Mouse (Mus musculus): Measurements from ENCODE around the gene Ciz1. TPM values are rescaled to one million over a fixed set of nuclear protein-coding genes. Genes with fewer than 3 reads are reported as not detected.
"Not testable (repeated sequence)": the region's sequence is repeated elsewhere in the genome, so short reads cannot be mapped to it uniquely, and the experiment has no call there.

The Ciz1 gene
- polyA plus RNA-seq, 1 experiment from 2014 or later: 69.4 TPM

DNA sequence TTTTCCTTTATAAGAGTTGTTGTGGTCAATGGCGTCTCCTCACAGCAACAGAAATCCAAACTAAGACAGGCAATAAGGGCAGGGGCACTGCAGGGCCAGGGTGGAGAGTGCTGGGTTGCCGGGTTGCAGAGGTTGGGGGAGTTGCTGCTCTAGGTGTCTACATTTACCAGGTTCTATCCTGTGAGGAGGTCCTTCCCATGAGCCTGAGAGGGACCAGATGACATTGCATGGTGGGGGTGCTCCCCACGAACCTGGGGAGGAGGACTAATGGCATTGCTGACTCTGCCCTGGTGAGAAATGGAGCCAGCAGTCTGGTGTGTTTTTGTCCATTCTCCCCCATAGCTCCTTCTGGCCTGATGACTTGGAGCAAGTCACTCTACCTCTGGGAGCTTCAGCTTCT lies 5.6 kb downstream of the Ciz1 start:
- 74% methylated on average over 3 of the region's 3 CpGs for WGBS
- no peak overlapping the region for H3K27ac ChIP-seq
- DNase-seq (ENCODE audit: low spot score): no peak
- H3K9me3 ChIP-seq: no peaks in the 10 kb centered on the region
- H3K36me3 ChIP-seq: no peaks in the 10 kb centered on the region
- H3K4me3 ChIP-seq: no peak overlapping the region
- peaks cover 24% of the 10 kb centered on the region for H3K27me3 ChIP-seq (ENCODE audit: insufficient read depth, poor library complexity, severe bottlenecking)
- peaks cover 43% of the 10 kb centered on the region for H3K4me1 ChIP-seq (replicated peaks)

- DNase-seq (ENCODE audit: low spot score): no peak
- no peak overlapping the region for H3K27ac ChIP-seq
- peaks cover 41% of the 10 kb centered on the region for H3K4me1 ChIP-seq (replicated peaks)
- H3K4me3 ChIP-seq: no peak overlapping the region
- peaks cover 22% of the 10 kb centered on the region for H3K27me3 ChIP-seq (ENCODE audit: insufficient read depth, poor library complexity, severe bottlenecking)
- whole genome bisulfite sequencing: 68% methylated on average over 10 of the region's 10 CpGs
- H3K36me3 ChIP-seq: no peaks in the 10 kb centered on the region
- no peaks in the 10 kb centered on the region for H3K9me3 ChIP-seq
These were observed 6.3 kb downstream of the Ciz1 start for GRCm38 (mm10) chr2:32358381-32358780.

DNA sequence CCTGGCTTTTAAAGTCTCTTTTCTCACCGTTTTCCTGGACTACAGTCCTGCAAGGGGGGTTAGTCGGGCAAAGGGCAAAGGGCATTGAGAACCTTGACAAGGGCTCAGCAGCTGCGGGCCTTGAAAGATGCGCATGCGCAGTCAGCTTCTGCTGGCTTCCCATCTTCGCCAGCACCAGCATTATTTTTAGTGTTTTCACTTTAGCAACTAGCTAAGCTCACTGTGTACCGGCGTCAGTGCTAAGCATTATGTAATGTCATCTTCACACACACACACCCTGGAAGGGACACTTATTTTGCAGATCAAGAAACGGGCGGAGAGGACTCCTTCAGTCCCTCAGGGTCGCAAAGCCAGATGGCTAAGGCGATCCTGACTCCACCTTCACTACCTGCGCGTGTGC lies 8.6 kb downstream of the Ciz1 start:
- no peak overlapping the region for H3K27ac ChIP-seq
- peaks cover 45% of the 10 kb centered on the region for H3K4me1 ChIP-seq (replicated peaks)
- no peaks in the 10 kb centered on the region for H3K9me3 ChIP-seq
- 4% methylated on average over 14 of the region's 14 CpGs for WGBS
- peaks cover 22% of the 10 kb centered on the region for H3K27me3 ChIP-seq (ENCODE audit: insufficient read depth, poor library complexity, severe bottlenecking)
- peak overlapping the region; percentile 52 for H3K4me3 ChIP-seq
- peaks cover 18% of the 10 kb centered on the region for H3K36me3 ChIP-seq
- DNase-seq (ENCODE audit: low spot score): peak; percentile 77

DNA sequence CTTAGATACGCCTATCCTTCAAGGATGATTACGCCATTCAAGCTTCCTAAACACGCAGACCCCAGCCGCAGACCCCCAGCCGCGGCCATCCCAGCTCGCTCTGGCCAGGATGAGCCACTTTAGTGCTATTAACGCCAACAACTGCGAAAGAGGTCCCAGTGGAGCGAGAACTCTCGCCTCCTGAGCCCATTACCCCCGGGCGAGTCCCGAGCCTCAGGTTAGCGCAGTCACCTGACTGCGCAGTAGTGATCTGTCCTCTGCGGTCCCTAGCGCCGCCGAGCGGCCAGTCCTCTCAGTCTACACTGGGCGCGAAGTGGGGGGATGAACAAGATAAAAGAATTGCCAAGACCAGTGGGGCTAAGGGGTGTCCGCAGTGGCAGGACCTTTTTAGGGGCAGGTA lies 9.3 kb downstream of the Ciz1 start:
- 1% methylated on average over 24 of the region's 24 CpGs for WGBS
- Histone ChIP-seq H3K27ac (peak overlapping the region; percentile 66), H3K4me1 (replicated peaks) (peaks cover 44% of the 10 kb centered on the region)

DNA sequence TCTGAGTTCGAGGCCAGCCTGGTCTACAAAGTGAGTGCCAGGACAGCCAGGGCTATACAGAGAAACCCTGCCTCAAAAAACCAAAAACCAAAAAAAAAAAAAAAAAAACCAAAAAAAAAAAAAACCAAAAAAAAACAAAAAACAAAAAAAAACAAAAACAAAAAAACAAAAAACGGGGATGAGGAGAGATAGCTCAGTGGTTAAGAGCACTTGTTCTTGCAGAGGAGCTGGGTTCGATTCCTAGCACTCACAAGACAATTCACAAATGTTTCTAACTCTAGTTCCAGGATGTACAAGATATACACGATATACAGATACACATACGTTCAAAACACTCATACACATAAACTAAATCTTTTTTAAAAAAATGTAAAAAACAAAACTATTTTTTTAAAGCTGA lies 10.1 kb downstream of the Ciz1 start:
- Histone ChIP-seq H3K4me3 (peak overlapping the region; percentile 93), H3K27ac (peak overlapping the region; percentile 94), H3K36me3 (peaks cover 33% of the 10 kb centered on the region), H3K4me1 (replicated peaks) (peaks cover 39% of the 10 kb centered on the region), H3K27me3 (ENCODE audit: insufficient read depth, poor library complexity, severe bottlenecking) (peaks cover 22% of the 10 kb centered on the region)
- H3K9me3 ChIP-seq; DNase-seq (ENCODE audit: low spot score): not testable (repeated sequence)
- whole genome bisulfite sequencing: 41% methylated on average over 5 of the region's 5 CpGs

More for the DNA sequence above, 9.3 kb downstream of the Ciz1 start:
- H3K9me3 ChIP-seq: no peaks in the 10 kb centered on the region
- H3K4me3 ChIP-seq: peak overlapping the region; percentile 52
- peak; percentile 68 for DNase-seq (ENCODE audit: low spot score)
- H3K27me3 ChIP-seq (ENCODE audit: insufficient read depth, poor library complexity, severe bottlenecking): peaks cover 22% of the 10 kb centered on the region
- peaks cover 25% of the 10 kb centered on the region for H3K36me3 ChIP-seq

GRCm38 (mm10) chr2:32362817-32363340 lies 10.8 kb downstream of the Ciz1 start:
- peak; percentile 91 for DNase-seq (ENCODE audit: low spot score)
- WGBS: under 1% methylated on average over 53 of the region's 53 CpGs
- Histone ChIP-seq H3K9me3 (no peaks in the 10 kb centered on the region), H3K36me3 (peaks cover 39% of the 10 kb centered on the region), H3K27me3 (ENCODE audit: insufficient read depth, poor library complexity, severe bottlenecking) (peaks cover 19% of the 10 kb centered on the region), H3K27ac (peak overlapping the region; percentile 94), H3K4me3 (peak overlapping the region; percentile 93), H3K4me1 (replicated peaks) (peaks cover 33% of the 10 kb centered on the region)

DNA sequence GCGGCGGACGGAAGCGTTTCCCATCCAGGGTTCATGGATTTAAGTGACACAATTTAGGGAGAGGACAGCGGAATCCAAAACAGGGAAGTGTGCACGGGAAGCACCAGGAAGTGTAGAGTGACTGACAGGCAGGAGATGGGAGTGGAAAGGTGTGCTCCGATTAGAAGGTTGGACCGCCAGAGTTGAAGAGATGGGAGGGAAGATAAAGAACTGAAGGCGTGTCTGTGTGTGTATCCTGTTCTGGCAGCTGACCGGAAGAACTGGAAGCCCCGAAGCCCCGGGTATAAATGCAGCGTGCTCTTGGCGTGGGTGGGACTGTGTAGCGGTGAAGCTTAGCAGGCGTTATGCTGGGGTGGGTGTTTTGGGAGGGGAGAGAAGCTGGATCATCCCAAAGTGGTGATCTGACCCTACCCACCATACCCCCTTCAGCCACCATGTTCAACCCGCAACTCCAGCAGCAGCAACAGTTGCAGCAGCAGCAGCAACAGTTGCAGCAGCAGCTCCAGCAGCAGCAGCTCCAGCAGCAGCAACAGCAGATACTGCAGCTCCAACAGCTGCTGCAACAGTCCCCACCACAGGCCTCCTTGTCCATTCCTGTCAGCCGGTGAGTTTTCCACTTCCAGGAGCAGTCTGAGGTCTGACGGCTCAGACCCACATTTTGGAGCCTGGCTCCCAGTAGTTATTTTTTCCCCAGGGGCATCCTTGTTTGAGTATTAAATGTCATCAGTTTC lies 11.4 kb downstream of the Ciz1 start:
- Histone ChIP-seq H3K36me3 (peaks cover 46% of the 10 kb centered on the region), H3K27ac (peak overlapping the region; percentile 94), H3K27me3 (ENCODE audit: insufficient read depth, poor library complexity, severe bottlenecking) (peaks cover 14% of the 10 kb centered on the region), H3K4me1 (replicated peaks) (peaks cover 33% of the 10 kb centered on the region), H3K9me3 (no peaks in the 10 kb centered on the region), H3K4me3 (peak overlapping the region; percentile 93)
- WGBS: 13% methylated on average over 19 of the region's 19 CpGs
- no peak for DNase-seq (ENCODE audit: low spot score)

- peaks cover 13% of the 10 kb centered on the region for H3K27me3 ChIP-seq (ENCODE audit: insufficient read depth, poor library complexity, severe bottlenecking)
- peak overlapping the region; percentile 93 for H3K4me3 ChIP-seq
- no peak overlapping the region for H3K27ac ChIP-seq
- H3K4me1 ChIP-seq (replicated peaks): peaks cover 33% of the 10 kb centered on the region
- no peak for DNase-seq (ENCODE audit: low spot score)
- 86% methylated on average over 8 of the region's 8 CpGs for WGBS
- H3K36me3 ChIP-seq: peaks cover 52% of the 10 kb centered on the region
- no peaks in the 10 kb centered on the region for H3K9me3 ChIP-seq
These were observed 12.0 kb downstream of the Ciz1 start for GRCm38 (mm10) chr2:32364121-32364520.

- peaks cover 84% of the 10 kb centered on the region for H3K36me3 ChIP-seq
- WGBS: 91% methylated on average over 5 of the region's 5 CpGs
These were observed 15.2 kb downstream of the Ciz1 start for GRCm38 (mm10) chr2:32367315-32367714.

GRCm38 (mm10) chr2:32374191-32374590 lies 22.1 kb downstream of the Ciz1 start:
- no peak overlapping the region for H3K4me3 ChIP-seq
- no peaks in the 10 kb centered on the region for H3K4me1 ChIP-seq (replicated peaks)
- 88% methylated on average over 10 of the region's 10 CpGs for WGBS
- H3K36me3 ChIP-seq: peaks cover 100% of the 10 kb centered on the region
- DNase-seq (ENCODE audit: low spot score): no peak
- H3K27ac ChIP-seq: no peak overlapping the region
- H3K9me3 ChIP-seq: no peaks in the 10 kb centered on the region
- 0 out of 2 replicates have a peak, but pooled peaks cover 2% of the 10 kb centered on the region for H3K27me3 ChIP-seq (ENCODE audit: insufficient read depth, poor library complexity, severe bottlenecking)

More at GRCm38 (mm10) chr2:32367315-32367714, 15.2 kb downstream of the Ciz1 start:
- Histone ChIP-seq H3K4me3 (no peak overlapping the region), H3K27ac (no peak overlapping the region), H3K9me3 (no peaks in the 10 kb centered on the region), H3K27me3 (ENCODE audit: insufficient read depth, poor library complexity, severe bottlenecking) (no peaks in the 10 kb centered on the region), H3K4me1 (replicated peaks) (peaks cover 19% of the 10 kb centered on the region)
- no peak for DNase-seq (ENCODE audit: low spot score)

GRCm38 (mm10) chr2:32375317-32375940 lies 23.3 kb downstream of the Ciz1 start:
- Histone ChIP-seq H3K27ac (no peak overlapping the region), H3K36me3 (peaks cover 96% of the 10 kb centered on the region), H3K4me3 (no peak overlapping the region), H3K9me3 (no peaks in the 10 kb centered on the region), H3K27me3 (ENCODE audit: insufficient read depth, poor library complexity, severe bottlenecking) (peaks cover 15% of the 10 kb centered on the region), H3K4me1 (replicated peaks) (0 out of 2 replicates have a peak, but pooled peaks cover 1% of the 10 kb centered on the region)
- DNase-seq (ENCODE audit: low spot score): no peak
- WGBS: 91% methylated on average over 13 of the region's 13 CpGs

DNA sequence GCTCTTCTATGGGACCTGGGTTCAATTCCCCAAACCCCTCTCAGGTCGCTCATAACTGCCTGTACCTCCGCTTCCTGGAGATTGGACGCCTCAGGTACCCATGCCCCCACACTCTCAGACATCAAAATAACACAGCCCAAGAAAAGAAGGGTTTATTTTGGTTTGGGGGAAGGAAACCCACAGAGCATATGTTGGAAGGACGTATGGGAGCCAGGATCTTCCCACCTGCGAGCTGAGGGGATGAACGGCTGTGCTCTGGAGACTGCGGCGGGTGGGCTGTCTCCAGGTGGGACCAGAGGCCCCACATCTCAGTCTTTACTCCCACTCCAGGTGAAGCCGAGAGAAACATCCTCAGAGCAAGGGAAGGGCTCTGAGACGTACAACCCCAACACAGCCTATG lies 24.8 kb downstream of the Ciz1 start:
- WGBS: 95% methylated on average over 10 of the region's 10 CpGs
- Histone ChIP-seq H3K27me3 (ENCODE audit: insufficient read depth, poor library complexity, severe bottlenecking) (peaks cover 25% of the 10 kb centered on the region), H3K27ac (no peak overlapping the region), H3K9me3 (no peaks in the 10 kb centered on the region), H3K36me3 (peaks cover 81% of the 10 kb centered on the region), H3K4me1 (replicated peaks) (peaks cover 15% of the 10 kb centered on the region), H3K4me3 (no peak overlapping the region)
- no peak for DNase-seq (ENCODE audit: low spot score)

DNA sequence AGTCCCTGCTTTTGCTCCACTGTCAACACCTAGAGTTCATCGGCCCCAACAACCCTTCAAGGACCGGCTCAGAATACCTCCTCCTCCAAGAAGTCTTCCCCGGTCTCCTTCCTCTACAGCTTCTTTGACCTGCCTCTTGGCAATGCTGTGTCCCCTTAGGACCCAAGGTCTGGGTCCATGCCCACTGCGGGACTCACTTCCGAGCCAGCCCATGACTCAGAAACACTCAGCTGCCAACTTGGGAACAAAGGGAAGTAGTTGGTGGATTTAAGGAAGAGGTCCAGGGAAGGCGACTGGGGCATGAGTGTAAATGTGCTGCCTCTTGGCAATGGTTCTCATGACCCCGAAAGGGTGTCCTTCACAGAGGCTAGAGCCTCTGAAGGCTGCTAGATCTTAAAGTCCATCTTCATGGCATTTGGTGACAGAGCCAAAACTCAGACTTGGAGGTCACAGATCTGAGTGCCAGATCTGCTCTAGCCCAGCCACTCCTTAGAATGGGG lies 27.9 kb downstream of the Ciz1 start:
- WGBS: 95% methylated on average over 7 of the region's 7 CpGs
- Histone ChIP-seq H3K27me3 (ENCODE audit: insufficient read depth, poor library complexity, severe bottlenecking) (peaks cover 52% of the 10 kb centered on the region), H3K9me3 (no peaks in the 10 kb centered on the region), H3K27ac (no peak overlapping the region), H3K36me3 (peaks cover 50% of the 10 kb centered on the region), H3K4me3 (peak overlapping the region; percentile 12; the same call in 1 of the 2 replicates), H3K4me1 (replicated peaks) (peaks cover 19% of the 10 kb centered on the region)
- no peak for DNase-seq (ENCODE audit: low spot score)

All from hindbrain, embryonic 10.5 days (tissue).